Mouse (Mus musculus) MEL (cell line): ENCODE results near the gene Birc5. TPM values are rescaled to one million over a fixed set of nuclear protein-coding genes. Genes with fewer than 3 reads are reported as not detected.

ENCODE experiments used
- DNase-seq: peaks from one replicate; pipeline ENCODE4 v3.0.0; 2011; ENCODE audit warnings: low read depth, low spot score
- H3K27ac ChIP-seq: 2 replicates; pipeline ENCODE4 v1.5.1; 2012; ENCODE audit warnings: low read depth, mild to moderate bottlenecking, control low read depth, low read length, moderate library complexity; ENCODE audit not compliant: control insufficient read depth
- H3K27me3 ChIP-seq, 2 experiments: fragments of 150-350 bp in 1 of 2; sonication (generic) in 1 of 2; 2 replicates each; pipeline ENCODE4 v1.6.1; 2012; ENCODE audit warnings: low read length in 2 of 2, mild to moderate bottlenecking in 2 of 2, improper control_type of control experiment in 1 of 2, moderate library complexity in 1 of 2; ENCODE audit not compliant: insufficient read depth in 2 of 2, control insufficient read depth in 1 of 2
- H3K36me3 ChIP-seq, 2 experiments: 2 replicates each; pipeline ENCODE4 v1.6.1; 2012 to 2014; ENCODE audit warnings: low read length in 2 of 2, improper control_type of control experiment in 1 of 2, inconsistent platforms in 1 of 2, mild to moderate bottlenecking in 1 of 2; ENCODE audit not compliant: insufficient read depth in 2 of 2, control insufficient read depth in 1 of 2
- H3K4me1 ChIP-seq, 2 experiments: fragments of 150-350 bp in 1 of 2; sonication (generic) in 1 of 2; 2 replicates each; pipeline ENCODE4 v1.6.1; 2012; ENCODE audit warnings: low read length in 2 of 2, improper control_type of control experiment in 1 of 2, mild to moderate bottlenecking in 1 of 2; ENCODE audit not compliant: insufficient read depth in 2 of 2, control insufficient read depth in 1 of 2
- H3K4me3 ChIP-seq, 2 experiments: fragments of 150-350 bp in 1 of 2; sonication (generic) in 1 of 2; 2 replicates each; pipeline ENCODE4 v1.5.1; 2012; ENCODE audit warnings: low read depth in 2 of 2, low read length in 2 of 2, mild to moderate bottlenecking in 2 of 2, moderate library complexity in 2 of 2, control low read depth in 1 of 2, improper control_type of control experiment in 1 of 2; ENCODE audit not compliant: control insufficient read depth in 1 of 2, insufficient read depth in 1 of 2
- H3K79me2 ChIP-seq: 2 replicates; pipeline ENCODE4 v1.6.1; 2012; ENCODE audit warnings: mild to moderate bottlenecking, low read length, moderate library complexity; ENCODE audit not compliant: control insufficient read depth, poor library complexity, insufficient read depth
- H3K9ac ChIP-seq: 2 replicates; pipeline ENCODE4 v1.6.1; 2012; ENCODE audit warnings: low read depth, mild to moderate bottlenecking, control low read depth, low read length, moderate library complexity; ENCODE audit not compliant: control insufficient read depth, poor library complexity, severe bottlenecking
- H3K9me3 ChIP-seq: fragments of 150-350 bp; sonication (generic); replicated peaks from 2 replicates; pipeline ENCODE4 v1.6.1; 2012; ENCODE audit warnings: mild to moderate bottlenecking, low read length, improper control_type of control experiment, moderate library complexity; ENCODE audit not compliant: insufficient read depth
- BHLHE40 ChIP-seq: IDR thresholded peaks from 2 replicates; pipeline ENCODE4 v1.6.1; 2012; ENCODE audit warnings: low read depth, mild to moderate bottlenecking, inconsistent platforms, low read length, improper control_type of control experiment, borderline replicate concordance
- CHD1 ChIP-seq: IDR thresholded peaks from 2 replicates; pipeline ENCODE4 v1.6.1; 2012; ENCODE audit warnings: low read depth, mild to moderate bottlenecking, inconsistent platforms, low read length, improper control_type of control experiment
- CHD2 ChIP-seq: IDR thresholded peaks from 2 replicates; pipeline ENCODE4 v1.6.1; 2011; ENCODE audit warnings: low read length, improper control_type of control experiment
- CTCF ChIP-seq, 3 experiments: IDR thresholded peaks in 2 of 3; conservative IDR thresholded peaks in 1 of 3; 2 replicates each; pipeline ENCODE4 v1.5.1; 2011 to 2012; ENCODE audit warnings: low read length in 3 of 3, low read depth in 2 of 3, mild to moderate bottlenecking in 2 of 3, improper control_type of control experiment in 1 of 3, inconsistent platforms in 1 of 3, mixed read lengths in 1 of 3, moderate library complexity in 1 of 3; ENCODE audit not compliant: control insufficient read depth in 1 of 3, insufficient read depth in 1 of 3, poor library complexity in 1 of 3, severe bottlenecking in 1 of 3
- EP300 ChIP-seq, 2 experiments: IDR thresholded peaks; 2 replicates each; pipeline ENCODE4 v1.6.1; 2011; ENCODE audit warnings: improper control_type of control experiment in 2 of 2, low read length in 2 of 2, low read depth in 1 of 2, mild to moderate bottlenecking in 1 of 2
- GABPA ChIP-seq: IDR thresholded peaks from 2 replicates; pipeline ENCODE4 v1.6.1; 2012; ENCODE audit warnings: low read depth, mild to moderate bottlenecking, inconsistent platforms, low read length, improper control_type of control experiment, moderate library complexity
- KAT2A ChIP-seq: conservative IDR thresholded peaks from 2 replicates; pipeline ENCODE4 v1.6.1; 2012; ENCODE audit warnings: low read depth, low read length, improper control_type of control experiment, inconsistent platforms
- MAFK ChIP-seq: IDR thresholded peaks from 2 replicates; pipeline ENCODE4 v1.6.1; 2011; ENCODE audit warnings: low read depth, mild to moderate bottlenecking, low read length, improper control_type of control experiment, borderline replicate concordance
- MEF2A ChIP-seq: IDR thresholded peaks from 2 replicates; pipeline ENCODE4 v1.6.1; 2014; ENCODE audit warnings: low read depth, mild to moderate bottlenecking, inconsistent platforms, low read length, improper control_type of control experiment; ENCODE audit not compliant: poor library complexity, insufficient replicate concordance, severe bottlenecking; ENCODE audit errors: extremely low read depth
- MXI1 ChIP-seq: IDR thresholded peaks from 2 replicates; pipeline ENCODE4 v1.6.1; 2011; ENCODE audit warnings: mild to moderate bottlenecking, low read depth, low read length, improper control_type of control experiment
- MYB ChIP-seq: IDR thresholded peaks from 2 replicates; pipeline ENCODE4 v1.6.1; 2011; ENCODE audit warnings: mild to moderate bottlenecking, low read depth, low read length, improper control_type of control experiment
- MYC ChIP-seq: IDR thresholded peaks from 2 replicates; pipeline ENCODE4 v1.6.1; 2011; ENCODE audit warnings: low read depth, mild to moderate bottlenecking, low read length, improper control_type of control experiment, moderate library complexity
- NRF1 ChIP-seq: IDR thresholded peaks from 2 replicates; pipeline ENCODE4 v1.6.1; 2014; ENCODE audit warnings: low read depth, mild to moderate bottlenecking, inconsistent platforms, low read length, improper control_type of control experiment, moderate library complexity; ENCODE audit not compliant: poor library complexity, insufficient read depth, severe bottlenecking
- POLR2AphosphoS5 ChIP-seq: IDR thresholded peaks from 2 replicates; pipeline ENCODE4 v1.6.1; 2012; ENCODE audit warnings: low read depth, borderline replicate concordance, mild to moderate bottlenecking, inconsistent platforms, low read length, moderate library complexity, mixed read lengths
- RAD21 ChIP-seq: IDR thresholded peaks from 2 replicates; pipeline ENCODE4 v1.6.1; 2011; ENCODE audit warnings: mild to moderate bottlenecking, low read depth, low read length, improper control_type of control experiment
- TAL1 ChIP-seq: IDR thresholded peaks from 2 replicates; pipeline ENCODE4 v1.6.1; 2012; ENCODE audit warnings: mild to moderate bottlenecking, inconsistent platforms, low read length, moderate library complexity, mixed read lengths
- TBP ChIP-seq: IDR thresholded peaks from 2 replicates; pipeline ENCODE4 v1.8.0; 2011; ENCODE audit warnings: low read depth, low read length, improper control_type of control experiment
- TCF12 ChIP-seq: IDR thresholded peaks from 2 replicates; pipeline ENCODE4 v1.6.1; 2014; ENCODE audit warnings: low read depth, mild to moderate bottlenecking, inconsistent platforms, low read length, improper control_type of control experiment, moderate library complexity
- UBTF ChIP-seq: IDR thresholded peaks from 2 replicates; pipeline ENCODE4 v1.6.1; 2012; ENCODE audit warnings: low read depth, mild to moderate bottlenecking, inconsistent platforms, low read length, improper control_type of control experiment, moderate library complexity, borderline replicate concordance; ENCODE audit not compliant: insufficient read depth
- ZC3H11A ChIP-seq: IDR thresholded peaks from 2 replicates; pipeline ENCODE4 v1.6.1; 2012; ENCODE audit warnings: low read depth, mild to moderate bottlenecking, inconsistent platforms, low read length, improper control_type of control experiment
- ZNF384 ChIP-seq: IDR thresholded peaks from 2 replicates; pipeline ENCODE4 v1.6.1; 2012; ENCODE audit warnings: low read depth, mild to moderate bottlenecking, inconsistent platforms, low read length, improper control_type of control experiment
- polyA plus RNA-seq, 2 experiments: library from polyadenylated mRNA; stranded (reverse) in 1 of 2; unstranded in 1 of 2; fragments of >175 nt in 1 of 2; fragments of >200 nt in 1 of 2; gene quantifications; 2 replicates each; pipeline versions ENCODE4 v1.2.1 to v1.2.4; 2012; ENCODE audit warnings: low replicate concordance in 2 of 2, low read depth in 1 of 2; ENCODE audit not compliant: insufficient read length in 2 of 2, insufficient read depth in 1 of 2, missing spikeins in 1 of 2
- total RNA-seq: library from RNA; depleted of rRNA; stranded (reverse); fragments of 300-350 nt; gene quantifications from 2 replicates; pipeline ENCODE4 v1.2.3, GENCODE M21; 2012

The Birc5 gene
- total and polyA plus RNA-seq, 3 experiments: 214 to 242 TPM; not detected in 1

DNA sequence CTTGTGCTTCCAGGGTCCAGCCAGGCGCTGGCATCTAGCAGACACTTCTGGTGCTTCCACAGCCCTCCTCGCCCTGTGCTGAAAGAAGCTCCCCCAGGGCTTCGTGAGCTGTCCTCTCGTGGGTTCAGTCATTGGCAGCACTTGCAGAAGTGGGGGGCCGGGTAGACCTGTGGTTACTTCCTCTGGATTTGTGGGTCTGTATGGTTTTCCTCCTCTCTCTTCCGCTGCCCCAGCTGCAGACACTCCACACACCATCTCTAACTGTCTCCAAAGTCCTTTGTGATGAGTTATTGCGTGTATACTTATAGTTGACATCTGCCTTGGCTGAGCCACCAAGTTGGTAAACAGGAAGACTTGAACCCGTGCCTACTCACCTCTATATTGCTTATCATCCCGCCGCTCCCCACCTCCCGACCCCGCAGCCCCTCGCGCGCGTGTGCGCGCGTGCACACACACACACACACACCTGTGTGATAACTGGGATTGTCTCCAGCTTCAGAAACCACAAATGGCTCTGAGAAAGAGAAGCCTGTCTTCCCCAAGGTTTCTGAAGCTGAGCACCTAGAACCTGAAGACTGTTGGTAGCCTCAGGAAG is 42.6 kb downstream of the Birc5 start:
- H3K4me3 ChIP-seq: no peak overlapping the region
- H3K27me3 ChIP-seq: peaks cover 7 to 17% of the 10 kb centered on the region in 2 experiments
- no peaks in the 10 kb centered on the region for H3K36me3 ChIP-seq
- DNase-seq: no peak
- no peaks in the 10 kb centered on the region for H3K79me2 ChIP-seq
- H3K4me1 ChIP-seq: no peaks in the 10 kb centered on the region
- no peak for TF ChIP-seq GABPA
- no peak for TF ChIP-seq CTCF (IDR thresholded peaks at IDR 0.05 in 2 of 3, conservative IDR thresholded peaks at IDR 0.05 in 1 of 3; ENCODE audit: control insufficient read depth in 1 of 3, insufficient read depth in 1 of 3, low read depth in 2 of 3, low read length in 3 of 3, poor library complexity in 1 of 3, severe bottlenecking in 1 of 3)
- no peak for TF ChIP-seq CHD1
- TF ChIP-seq NRF1: no peak
- TF ChIP-seq, all 39 proteins: peak for 0
- H3K9me3 ChIP-seq: no peaks in the 10 kb centered on the region
- H3K27ac ChIP-seq: no peak overlapping the region
- H3K9ac ChIP-seq: no peak overlapping the region

DNA sequence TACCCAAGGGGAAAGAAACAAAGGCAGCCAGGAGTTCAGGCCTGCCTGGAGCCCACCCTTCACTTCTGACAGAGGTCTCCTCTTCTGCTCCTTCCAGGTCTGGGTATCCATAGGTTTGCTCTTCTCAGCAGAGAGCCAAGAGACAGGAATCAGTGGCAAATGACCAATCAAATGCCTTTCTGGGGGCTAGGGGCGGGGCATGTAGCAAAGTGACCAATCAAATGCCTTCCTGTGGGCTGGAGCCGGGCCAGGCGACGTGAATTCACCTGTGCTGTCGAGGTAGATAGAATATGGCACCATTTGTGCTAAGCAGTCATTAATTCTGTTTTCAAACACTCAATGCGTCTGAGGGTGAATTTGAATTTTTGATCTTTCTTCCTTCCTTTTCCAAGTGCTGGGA is 43.1 kb downstream of the Birc5 start:
- Histone ChIP-seq H3K79me2 (no peaks in the 10 kb centered on the region), H3K27ac (no peak overlapping the region), H3K4me1 (no peaks in the 10 kb centered on the region), H3K9ac (no peak overlapping the region), H3K27me3 (peaks cover 7 to 17% of the 10 kb centered on the region in 2 experiments), H3K4me3 (no peak overlapping the region), H3K36me3 (no peaks in the 10 kb centered on the region), H3K9me3 (no peaks in the 10 kb centered on the region)
- DNase-seq: peak; percentile 37
- no peak for TF ChIP-seq MYB
- TF ChIP-seq RAD21: no peak
- no peak for TF ChIP-seq ZC3H11A
- TF ChIP-seq TAL1: no peak
- no peak for TF ChIP-seq ZNF384
- TF ChIP-seq EP300 (IDR thresholded peaks at IDR 0.05; ENCODE audit: low read depth in 1 of 2, low read length in 2 of 2): no peak
- no peak for TF ChIP-seq MEF2A
- no peak for TF ChIP-seq POLR2AphosphoS5
- TF ChIP-seq MAFK: no peak
- TF ChIP-seq MXI1: no peak
- no peak for TF ChIP-seq TBP
- TF ChIP-seq MYC: no peak
- no peak for TF ChIP-seq CHD2
- no peak for TF ChIP-seq BHLHE40
- no peak for TF ChIP-seq KAT2A
- no peak for TF ChIP-seq UBTF
- TF ChIP-seq TCF12: no peak
